Comparison of ENCODE assay signal across 25 mouse cellular contexts in genomic region chr1:62213285-62213684, GRCm38 (mm10).
DNase-seq lines count a peak whose midpoint lies in the region; ATAC-seq and TF ChIP-seq lines count a peak whose summit lies in the region.
"Had no signal": no experiment of that assay in that cellular context is flagged by ENCODE, and none has a peak within 500 bp of the region (broad histone marks: within the 10 kb centered on the region; RNA-seq: fewer than 3 reads in every experiment).

No protein-coding gene starts in this region.

- no peak for ATAC-seq in midbrain, embryonic 14.5 days (ENCODE audit: low FRiP score, low TSS enrichment)
- no peak for ATAC-seq in midbrain, embryonic 13.5 days
- peak; percentile 96 for ATAC-seq in granulocyte monocyte progenitor cell, adult 5-6 weeks (replicated peaks; ENCODE audit: poor library complexity, severe bottlenecking)
- ATAC-seq in kidney, embryonic 15.5 days (replicated peaks; ENCODE audit: low FRiP score), result no peak
- no peak for ATAC-seq in CD4-positive, CD25-positive, alpha-beta regulatory T cell, adult 4 months
- ATAC-seq: activated CD4-positive, CD25-positive, alpha-beta regulatory T cell, adult 4 months; forebrain, embryonic 13.5 days; forebrain, embryonic 16.5 days; Patski had no signal

- no peak overlapping the region for H3K4me3 ChIP-seq in midbrain, embryonic 14.5 days (replicated peaks; ENCODE audit: low read depth, low read length)
- no peak overlapping the region for H3K4me3 ChIP-seq in midbrain, embryonic 13.5 days (replicated peaks)
- no peak overlapping the region for H3K4me3 ChIP-seq in kidney, embryonic 15.5 days (replicated peaks)
- H3K4me3 ChIP-seq: embryonic facial prominence, embryonic 13.5 days; embryonic facial prominence, embryonic 15.5 days; erythroblast, embryonic 14.5 days; forebrain, embryonic 13.5 days had no signal

- H3K36me3 ChIP-seq in midbrain, embryonic 14.5 days (ENCODE audit: control insufficient read depth, insufficient read depth, low read length), result no peaks in the 10 kb centered on the region
- no peaks in the 10 kb centered on the region for H3K36me3 ChIP-seq in midbrain, embryonic 13.5 days
- no peaks in the 10 kb centered on the region for H3K36me3 ChIP-seq in kidney, embryonic 15.5 days
- H3K36me3 ChIP-seq: embryonic facial prominence, embryonic 13.5 days; G1E had no signal

- TF ChIP-seq CTCF in brain, embryonic 14.5 days (IDR thresholded peaks at IDR 0.05; ENCODE audit: borderline replicate concordance, extremely low read depth, insufficient read depth, insufficient read length), result no peak

- TF ChIP-seq POLR2A in brain, embryonic 14.5 days (IDR thresholded peaks at IDR 0.05; ENCODE audit: borderline replicate concordance, extremely low read depth, insufficient read depth, insufficient read length, poor library complexity, severe bottlenecking), result no peak

- 59% methylated on average over 2 of the region's 2 CpGs for whole genome bisulfite sequencing in midbrain, embryonic 14.5 days
- WGBS in midbrain, embryonic 13.5 days, result 67% methylated on average over 2 of the region's 2 CpGs
- WGBS in kidney, embryonic 15.5 days, result 87% methylated on average over 2 of the region's 2 CpGs

- H3K27me3 ChIP-seq in midbrain, embryonic 14.5 days (ENCODE audit: control insufficient read depth, insufficient read depth, low read length), result no peaks in the 10 kb centered on the region
- no peaks in the 10 kb centered on the region for H3K27me3 ChIP-seq in midbrain, embryonic 13.5 days
- H3K27me3 ChIP-seq in kidney, embryonic 15.5 days, result no peaks in the 10 kb centered on the region
- H3K27me3 ChIP-seq: CH12.LX; embryonic facial prominence, embryonic 13.5 days; embryonic facial prominence, embryonic 15.5 days; forebrain, embryonic 13.5 days; Patski had no signal

- H3K4me2 ChIP-seq in midbrain, embryonic 14.5 days (ENCODE audit: low read length), result no peak overlapping the region
- no peak overlapping the region for H3K4me2 ChIP-seq in midbrain, embryonic 13.5 days (replicated peaks)
- H3K4me2 ChIP-seq in kidney, embryonic 15.5 days, result no peak overlapping the region
- H3K4me2 ChIP-seq: embryonic facial prominence, embryonic 13.5 days; embryonic facial prominence, embryonic 15.5 days; forebrain, embryonic 13.5 days had no signal

- peak; percentile 27 for DNase-seq in midbrain, embryonic 14.5 days
- DNase-seq in brain, embryonic 14.5 days (ENCODE audit: low read depth), result peak; percentile 55
- DNase-seq: adrenal gland, adult 8-10 months; adrenal gland, postnatal 14 days; adrenal gland, postnatal 36 days; cerebellum, adult 11 months; cerebellum, adult 18-20 months; cerebellum, adult 8-10 months; cerebellum, adult 9-11 months; cerebellum, postnatal 14 days; cerebellum, postnatal 36 days; embryo, embryonic 11 days had no signal

- H3K9me3 ChIP-seq in midbrain, embryonic 14.5 days (ENCODE audit: control insufficient read depth, low read length), result no peaks in the 10 kb centered on the region
- no peaks in the 10 kb centered on the region for H3K9me3 ChIP-seq in midbrain, embryonic 13.5 days
- H3K9me3 ChIP-seq in kidney, embryonic 15.5 days (replicated peaks), result no peaks in the 10 kb centered on the region
- H3K9me3 ChIP-seq: embryonic facial prominence, embryonic 13.5 days; embryonic facial prominence, embryonic 15.5 days; forebrain, embryonic 13.5 days; G1E had no signal

- H3K4me1 ChIP-seq in midbrain, embryonic 14.5 days (ENCODE audit: control insufficient read depth, insufficient read depth, low read length), result no peaks in the 10 kb centered on the region
- H3K4me1 ChIP-seq in midbrain, embryonic 13.5 days (replicated peaks), result peaks cover 20% of the 10 kb centered on the region
- no peaks in the 10 kb centered on the region for H3K4me1 ChIP-seq in kidney, embryonic 15.5 days
- H3K4me1 ChIP-seq: embryonic facial prominence, embryonic 15.5 days had no signal

- H3K9ac ChIP-seq in midbrain, embryonic 14.5 days (replicated peaks; ENCODE audit: low read length), result no peak overlapping the region
- no peak overlapping the region for H3K9ac ChIP-seq in midbrain, embryonic 13.5 days (replicated peaks)
- no peak overlapping the region for H3K9ac ChIP-seq in kidney, embryonic 15.5 days
- H3K9ac ChIP-seq: embryonic facial prominence, embryonic 13.5 days; embryonic facial prominence, embryonic 15.5 days; forebrain, embryonic 13.5 days had no signal

- H3K27ac ChIP-seq in midbrain, embryonic 14.5 days (replicated peaks; ENCODE audit: low read depth, low read length), result no peak overlapping the region
- no peak overlapping the region for H3K27ac ChIP-seq in midbrain, embryonic 13.5 days
- no peak overlapping the region for H3K27ac ChIP-seq in kidney, embryonic 15.5 days
- H3K27ac ChIP-seq: embryonic facial prominence, embryonic 13.5 days; embryonic facial prominence, embryonic 15.5 days; forebrain, embryonic 13.5 days had no signal
